Mouse (Mus musculus) heart, adult 2 months (tissue): ENCODE measurements around the gene Slc30a2.

Experiments used
- CTCF ChIP-seq: fragments of 200-600 bp; IDR thresholded peaks from 2 replicates; pipeline ENCODE4 v1.8.1; 2022; ENCODE audit warnings: antibody characterized with exemption, mild to moderate bottlenecking, moderate library complexity
- POLR2A ChIP-seq: fragments of 200-500 bp; IDR thresholded peaks from 2 replicates; pipeline ENCODE4 v1.6.1; 2011; ENCODE audit warnings: mild to moderate bottlenecking, low read depth, low read length, control low read depth; ENCODE audit not compliant: insufficient read depth

GRCm38 (mm10) chr4:134403721-134404120 is 60.7 kb downstream of the Slc30a2 start:
- TF ChIP-seq POLR2A (no peak), CTCF (no peak)
